Mouse (Mus musculus) monocyte, adult 2 months (primary cell): Measurements from ENCODE around the gene Acin1.
A peak's percentile ranks its signal among the peaks of the same experiment; 100 is the strongest.

Experiments
- DNase-seq, 2 experiments: peaks; one replicate each; pipeline ENCODE4 v3.0.0; 2022; ENCODE audit warnings: low spot score in 2 of 2, low read depth in 1 of 2

Acin1 gene

GRCm38 (mm10) chr14:54610648-54611047, 76.1 kb downstream of the Acin1 start:
- DNase-seq, result no peak

GRCm38 (mm10) chr14:54609962-54610361, 76.8 kb downstream of the Acin1 start:
- DNase-seq, result no peak

DNA sequence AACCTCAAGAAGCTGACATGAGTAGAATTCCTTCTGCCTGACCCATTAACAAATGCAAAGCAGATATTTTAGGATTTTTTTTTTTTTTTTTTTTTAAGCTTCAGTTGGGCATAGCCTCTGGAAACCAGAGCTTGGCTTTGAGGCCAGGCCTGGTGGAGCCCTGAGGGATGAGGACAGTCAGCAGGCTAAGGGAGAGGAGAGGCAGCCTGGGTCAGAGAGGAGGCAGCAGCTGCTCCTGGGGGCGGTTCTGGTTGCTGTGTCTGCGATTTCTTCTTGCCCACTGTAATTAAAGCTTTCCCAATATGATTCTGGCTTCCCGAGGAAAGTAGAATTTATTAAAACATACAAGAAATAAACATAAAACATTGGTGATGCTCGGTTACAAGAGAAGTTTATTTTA, 77.5 kb downstream of the Acin1 start:
- DNase-seq, result no peak

DNA sequence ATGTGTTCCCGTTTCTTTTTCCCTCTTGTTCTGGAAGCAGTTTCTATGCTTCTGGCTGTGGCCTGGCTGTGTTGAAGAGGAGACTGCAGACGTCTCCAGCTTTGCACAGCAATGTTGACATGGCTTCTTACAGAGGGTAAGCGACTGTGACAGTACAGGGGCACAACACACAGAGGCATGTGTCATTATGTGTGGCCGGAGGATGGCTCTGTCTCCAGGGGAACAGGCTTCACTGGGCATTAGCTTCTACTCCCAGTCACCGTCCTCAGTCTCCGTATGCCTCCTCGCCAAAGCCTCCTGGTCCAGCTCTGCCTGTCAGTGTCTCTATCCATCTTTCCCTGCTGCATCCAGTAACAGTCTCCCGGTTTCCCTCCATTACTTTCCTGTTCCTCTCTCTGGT, 79.5 kb downstream of the Acin1 start:
- no peak for DNase-seq

DNA sequence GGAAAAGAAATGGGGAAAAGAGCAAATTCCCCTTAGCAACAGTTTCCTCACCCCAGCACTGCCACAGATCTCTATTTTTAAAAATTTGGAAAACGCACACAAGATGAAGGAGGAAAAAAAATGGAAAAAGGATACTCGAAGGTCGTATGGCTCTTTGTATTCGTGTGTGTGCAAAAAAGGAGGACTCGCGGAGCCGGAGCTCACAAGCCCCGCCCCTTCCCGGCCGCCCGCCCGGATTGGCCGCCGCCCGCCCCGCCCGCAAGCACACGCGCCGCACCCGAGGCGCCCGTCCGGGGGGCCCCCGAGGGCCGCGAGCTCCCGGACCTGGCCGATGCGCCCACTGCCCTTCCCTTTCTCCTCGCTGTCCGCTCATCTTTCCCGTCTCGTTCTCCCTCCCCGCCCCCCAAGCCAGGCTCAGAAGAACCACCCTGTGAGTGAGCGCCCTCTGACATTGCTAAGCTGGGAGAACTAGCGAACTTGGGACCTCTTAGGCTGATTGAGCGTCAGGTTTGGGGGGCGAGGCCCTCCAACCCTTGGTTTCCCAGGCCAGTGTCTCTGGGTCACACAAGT, 80.9 kb downstream of the Acin1 start, which contains the start of gene 4931414P19Rik:
4931414P19Rik (minus strand) TSS at position 242 of the 570 bp plus-strand sequence.
- DNase-seq, result peak in 1 of 2 experiments; percentile 27

- no peak for DNase-seq
Observed at GRCm38 (mm10) chr14:54603686-54604085, 83.0 kb downstream of the Acin1 start.

DNA sequence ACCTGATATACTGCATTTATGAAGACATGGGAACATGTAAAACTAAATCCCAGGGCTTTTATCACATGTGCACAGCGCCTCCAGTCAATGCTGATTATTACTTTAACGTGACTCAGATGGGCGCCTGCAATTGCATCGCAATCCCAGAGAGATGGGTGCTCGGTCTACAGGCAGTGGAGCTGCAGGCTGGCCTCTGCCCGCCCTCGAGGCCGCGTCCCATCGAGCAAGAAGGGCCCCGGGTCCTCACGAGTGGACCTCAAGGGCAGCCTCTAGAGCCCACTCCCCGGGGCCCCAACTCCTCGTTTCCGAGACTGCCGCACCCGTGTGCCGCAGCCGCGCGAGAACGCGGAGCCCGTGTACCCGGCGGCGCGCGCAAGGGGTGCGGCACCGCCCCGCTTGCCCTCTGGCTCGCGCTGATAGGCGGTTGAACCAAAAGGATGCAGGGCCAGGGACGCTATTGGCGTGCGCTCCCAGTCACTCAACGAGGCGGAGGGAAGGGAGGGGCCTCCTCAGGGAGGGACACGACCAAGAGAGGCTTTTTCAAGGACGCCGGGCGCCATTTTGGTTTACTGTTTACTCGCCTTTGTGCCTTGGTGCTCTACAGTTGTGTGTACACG, 83.6 kb downstream of the Acin1 start:
- DNase-seq, result peak; percentile 86 to 90

- DNase-seq, result no peak
Observed at GRCm38 (mm10) chr14:54602613-54603012, 84.1 kb downstream of the Acin1 start.

GRCm38 (mm10) chr14:54601601-54602000, 85.1 kb downstream of the Acin1 start:
- no peak for DNase-seq

DNA sequence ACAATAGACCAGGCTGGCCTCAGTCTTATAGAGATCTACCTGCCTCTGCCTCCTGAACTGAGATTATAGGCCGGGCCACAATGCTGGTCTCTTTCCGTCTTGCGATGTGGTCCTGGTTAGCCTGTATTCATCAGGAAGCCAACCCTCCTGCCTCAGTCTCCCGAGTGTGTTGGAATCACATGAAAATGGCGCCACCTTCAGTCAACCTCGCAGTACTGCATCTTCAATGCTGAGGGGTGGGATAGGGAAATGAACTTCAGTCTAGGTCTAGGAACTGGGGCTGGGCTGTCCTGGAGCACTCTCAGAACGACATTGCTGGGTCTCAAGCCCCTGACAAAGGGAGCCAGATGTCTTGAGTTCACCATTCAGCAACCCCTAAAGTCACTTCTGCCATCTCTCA, 89.6 kb downstream of the Acin1 start:
- no peak for DNase-seq

DNA sequence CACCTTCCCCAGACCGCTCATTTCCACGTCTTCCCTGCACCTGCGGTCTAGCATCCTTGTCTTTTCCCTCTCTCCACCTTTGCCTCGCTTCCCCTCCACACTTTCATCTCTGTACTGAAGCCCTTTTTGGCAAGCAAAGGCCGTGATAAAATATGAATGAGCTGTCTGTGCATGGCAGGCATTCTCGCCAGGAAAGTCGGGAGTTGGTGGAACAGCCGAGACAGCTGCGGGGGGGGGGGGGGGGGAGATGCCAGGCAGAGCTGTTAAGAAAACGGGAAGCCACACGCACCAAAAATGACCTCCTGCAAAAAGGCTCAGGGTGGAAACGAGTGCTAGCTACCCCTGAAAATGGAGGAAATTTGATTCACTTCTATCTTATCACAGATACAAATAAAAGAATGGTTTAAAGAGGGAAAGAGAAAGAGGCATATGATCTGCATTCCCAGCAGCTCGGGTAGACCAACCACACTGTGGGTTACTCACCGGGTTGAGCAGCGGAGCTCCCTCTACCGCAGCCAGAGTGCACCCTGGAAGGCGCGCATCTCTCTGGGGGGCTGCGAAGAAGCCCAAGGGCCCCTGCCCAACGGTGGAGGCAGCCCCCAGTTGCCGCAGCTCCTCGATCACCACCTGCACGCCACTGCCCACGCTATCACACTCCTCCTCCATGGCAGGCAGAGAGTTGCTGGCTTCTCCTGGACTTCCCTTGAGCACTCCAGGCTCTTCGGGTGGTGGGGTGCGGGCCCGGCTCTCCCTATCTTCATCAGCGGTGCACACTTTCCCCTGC, 91.9 kb downstream of the Acin1 start:
- no peak for DNase-seq

DNA sequence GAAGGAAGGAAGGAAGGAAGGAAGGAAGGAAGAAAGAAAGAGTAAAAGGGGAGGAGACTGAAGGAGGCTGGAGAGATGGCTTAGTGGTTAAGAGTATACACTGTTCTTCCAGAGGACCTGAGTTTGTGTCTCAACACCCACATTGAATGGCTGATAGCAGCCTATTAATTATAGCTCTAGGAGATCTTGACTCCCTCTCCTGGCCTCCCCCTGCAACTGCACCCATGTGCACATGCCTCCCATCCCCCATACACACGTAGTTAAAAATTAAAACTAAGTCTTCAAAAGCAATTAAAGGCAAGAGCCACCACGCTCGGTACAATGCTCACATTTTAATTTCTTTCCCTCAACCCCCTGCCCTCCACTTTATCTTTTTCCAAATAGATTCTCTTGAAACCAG, 92.7 kb downstream of the Acin1 start:
- DNase-seq, result no peak

DNA sequence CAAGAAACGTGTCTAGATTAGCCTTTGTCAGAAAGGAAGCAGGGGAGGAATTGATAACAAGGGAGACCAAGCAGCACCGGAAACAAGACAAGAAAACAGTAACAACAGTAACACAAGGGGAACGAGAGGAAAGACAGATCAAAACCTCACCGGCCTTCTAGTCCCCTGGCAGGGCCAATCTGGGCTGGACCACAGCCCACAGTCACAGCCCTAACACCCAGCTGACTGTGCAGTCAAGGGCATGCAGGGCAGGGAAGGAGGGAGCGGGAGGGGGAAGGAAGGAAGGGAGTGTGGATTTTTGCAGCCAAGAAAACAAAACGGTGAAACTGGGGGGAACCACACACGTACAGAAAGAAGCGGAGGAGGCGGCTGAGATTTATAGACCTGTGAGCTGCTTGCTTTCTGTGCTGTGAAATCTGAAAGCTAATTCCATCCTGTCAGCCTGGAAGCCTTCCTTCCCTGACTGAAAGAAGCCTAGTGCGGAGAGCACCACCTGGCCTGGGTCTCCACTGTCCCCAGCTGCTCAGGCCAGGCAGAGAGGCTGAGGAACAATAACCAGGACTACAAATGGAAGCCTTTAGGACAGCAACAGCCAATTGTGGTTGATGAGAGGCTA, 94.3 kb downstream of the Acin1 start:
- no peak for DNase-seq
